ENCODE assay signal across 15 mouse cellular contexts in genomic region chr14:23995831-23996230, GRCm38 (mm10). TPM values are rescaled to one million over a fixed set of nuclear protein-coding genes. Genes with fewer than 3 reads are reported as not detected.
"Had no signal": no experiment of that assay in that cellular context is flagged by ENCODE, and none has a peak within 500 bp of the region (broad histone marks: within the 10 kb centered on the region; RNA-seq: fewer than 3 reads in every experiment).

No protein-coding gene starts in this region.

- DNase-seq: kidney, postnatal 10 days; kidney, postnatal 36 days; layer of hippocampus, postnatal 36 days; liver, embryonic 13.5 days; lung, adult 2 months; lung, postnatal 14 days; lung, postnatal 4 days; midbrain, embryonic 14.5 days; right cerebral cortex, adult 18-20 months; right cerebral cortex, postnatal 14 days; right cerebral cortex, postnatal 4 days; thymus, postnatal 25 days had no signal

RNA-seq across cellular contexts. Expression of gene Kcnma1, which starts 18.5 kb away (rescaled TPM):
- total RNA-seq: megakaryocyte progenitor cell, adult 5-6 weeks; megakaryocyte-erythroid progenitor cell, adult 5-6 weeks had no signal
- polyA plus RNA-seq: liver, adult 2 months had no signal
